Mouse (Mus musculus): ENCODE measurements around the gene Jmjd1c.

GRCm38 (mm10) chr10:67061367-67061801 is 34.5 kb upstream of the Jmjd1c start:
- no peak for TF ChIP-seq CTCF (IDR thresholded peaks at IDR 0.05; ENCODE audit: low read depth, low read length)
- no peak for TF ChIP-seq POLR2A (IDR thresholded peaks at IDR 0.05; ENCODE audit: extremely low read depth, insufficient read depth, low read length)
